Mouse (Mus musculus) cortical plate, adult 2 months (tissue): ENCODE measurements around the gene Phc2.

Source experiments
- CTCF ChIP-seq: fragments of 200-500 bp; IDR thresholded peaks from 2 replicates; pipeline ENCODE4 v1.5.1; 2011; ENCODE audit warnings: mild to moderate bottlenecking, control low read depth, low read length; ENCODE audit not compliant: insufficient read depth; ENCODE audit errors: extremely low read depth
- POLR2A ChIP-seq: fragments of 200-500 bp; IDR thresholded peaks from 2 replicates; pipeline ENCODE4 v1.6.1; 2011; ENCODE audit warnings: mild to moderate bottlenecking, low read length, control low read depth; ENCODE audit not compliant: insufficient read depth; ENCODE audit errors: extremely low read depth

DNA sequence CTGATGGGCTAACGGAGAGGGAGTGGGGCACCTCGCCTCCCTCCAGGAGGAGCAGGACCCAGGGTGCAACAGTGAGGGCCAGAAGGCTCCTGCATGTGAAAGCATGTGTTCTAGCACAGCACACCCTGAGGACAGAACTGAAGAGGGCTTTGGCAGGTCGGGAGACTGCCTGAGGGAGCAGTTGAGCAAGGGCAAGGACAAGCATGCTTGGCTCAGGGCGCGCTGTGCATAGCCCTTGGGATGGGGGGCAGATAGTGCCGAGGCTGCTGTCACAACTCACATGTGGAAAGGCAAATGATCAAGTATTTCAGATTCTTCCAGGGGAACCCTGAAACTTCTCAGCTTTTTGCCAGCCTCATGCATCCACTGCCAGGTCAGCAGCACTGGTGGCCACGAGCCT, 93.8 kb downstream of the Phc2 start:
- no peak for TF ChIP-seq CTCF
- no peak for TF ChIP-seq POLR2A
